ENCODE assay signal across 27 mouse cellular contexts in genomic region chr2:147267901-147268300, GRCm38 (mm10).
DNase-seq lines count a peak whose midpoint lies in the region; ATAC-seq and TF ChIP-seq lines count a peak whose summit lies in the region.
"Had no signal": no experiment of that assay in that cellular context is flagged by ENCODE, and none has a peak within 500 bp of the region (broad histone marks: within the 10 kb centered on the region; RNA-seq: fewer than 3 reads in every experiment).

No protein-coding gene starts in this region.

- H3K4me1 ChIP-seq in forebrain, embryonic 14.5 days (ENCODE audit: control insufficient read depth, insufficient read depth, low read length) = no peaks in the 10 kb centered on the region
- H3K4me1 ChIP-seq in forebrain, postnatal 0 days (ENCODE audit: insufficient read depth) = no peaks in the 10 kb centered on the region
- no peaks in the 10 kb centered on the region for H3K4me1 ChIP-seq in midbrain, embryonic 11.5 days (ENCODE audit: control insufficient read depth, insufficient read depth, low read length)
- no peaks in the 10 kb centered on the region for H3K4me1 ChIP-seq in midbrain, embryonic 15.5 days
- H3K4me1 ChIP-seq in lung, adult 2 months (ENCODE audit: control insufficient read depth, insufficient read depth, low read length) = no peaks in the 10 kb centered on the region
- H3K4me1 ChIP-seq in stomach, postnatal 0 days (replicated peaks; ENCODE audit: control insufficient read depth, insufficient read depth) = no peaks in the 10 kb centered on the region
- H3K4me1 ChIP-seq: embryonic facial prominence, embryonic 13.5 days; heart, embryonic 10.5 days; heart, embryonic 15.5 days; limb, embryonic 10.5 days; limb, embryonic 15.5 days; lung, embryonic 15.5 days; midbrain, embryonic 12.5 days had no signal

- H3K27me3 ChIP-seq in forebrain, embryonic 14.5 days (replicated peaks; ENCODE audit: control insufficient read depth, insufficient read depth, low read length) = no peaks in the 10 kb centered on the region
- no peaks in the 10 kb centered on the region for H3K27me3 ChIP-seq in forebrain, postnatal 0 days (ENCODE audit: insufficient read depth, low read length)
- H3K27me3 ChIP-seq in midbrain, embryonic 11.5 days (ENCODE audit: control insufficient read depth, insufficient read depth, low read length) = no peaks in the 10 kb centered on the region
- H3K27me3 ChIP-seq in midbrain, embryonic 15.5 days (replicated peaks) = no peaks in the 10 kb centered on the region
- H3K27me3 ChIP-seq in stomach, postnatal 0 days (ENCODE audit: control insufficient read depth, insufficient read depth, low read length) = no peaks in the 10 kb centered on the region
- H3K27me3 ChIP-seq: embryonic facial prominence, embryonic 13.5 days; heart, embryonic 15.5 days; limb, embryonic 15.5 days; lung, embryonic 15.5 days had no signal

- no peak overlapping the region for H3K9ac ChIP-seq in forebrain, embryonic 14.5 days (ENCODE audit: low read length)
- no peak overlapping the region for H3K9ac ChIP-seq in forebrain, postnatal 0 days
- H3K9ac ChIP-seq in midbrain, embryonic 11.5 days (ENCODE audit: low read length) = no peak overlapping the region
- H3K9ac ChIP-seq in midbrain, embryonic 15.5 days = no peak overlapping the region
- no peak overlapping the region for H3K9ac ChIP-seq in stomach, postnatal 0 days (ENCODE audit: low read length)
- H3K9ac ChIP-seq: embryonic facial prominence, embryonic 13.5 days; heart, embryonic 15.5 days; limb, embryonic 15.5 days; liver, embryonic 14.5 days; lung, embryonic 15.5 days; midbrain, embryonic 12.5 days had no signal

- H3K4me2 ChIP-seq in forebrain, embryonic 14.5 days (ENCODE audit: low read length) = no peak overlapping the region
- H3K4me2 ChIP-seq in forebrain, postnatal 0 days (ENCODE audit: low read depth) = no peak overlapping the region
- H3K4me2 ChIP-seq in midbrain, embryonic 11.5 days = no peak overlapping the region
- H3K4me2 ChIP-seq in midbrain, embryonic 15.5 days = no peak overlapping the region
- no peak overlapping the region for H3K4me2 ChIP-seq in stomach, postnatal 0 days (replicated peaks; ENCODE audit: low read depth)
- H3K4me2 ChIP-seq: embryonic facial prominence, embryonic 13.5 days; heart, embryonic 15.5 days; limb, embryonic 15.5 days; lung, embryonic 15.5 days; midbrain, embryonic 12.5 days had no signal

- 53% methylated on average over 5 of the region's 5 CpGs for WGBS in forebrain, embryonic 14.5 days
- WGBS in forebrain, postnatal 0 days = 46% methylated on average over 5 of the region's 5 CpGs
- 84% methylated on average over 5 of the region's 5 CpGs for WGBS in midbrain, embryonic 11.5 days
- WGBS in midbrain, embryonic 15.5 days = 82% methylated on average over 5 of the region's 5 CpGs
- 41% methylated on average over 5 of the region's 5 CpGs for WGBS in lung, adult 2 months
- WGBS in stomach, postnatal 0 days = 61% methylated on average over 5 of the region's 5 CpGs

- TF ChIP-seq EP300 in stomach, postnatal 0 days (optimal IDR thresholded peaks at IDR 0.05) = no peak

- H3K9me3 ChIP-seq in forebrain, embryonic 14.5 days (replicated peaks; ENCODE audit: control insufficient read depth, low read length) = no peaks in the 10 kb centered on the region
- H3K9me3 ChIP-seq in forebrain, postnatal 0 days (ENCODE audit: low read length) = no peaks in the 10 kb centered on the region
- no peaks in the 10 kb centered on the region for H3K9me3 ChIP-seq in midbrain, embryonic 11.5 days (ENCODE audit: control insufficient read depth, low read length)
- no peaks in the 10 kb centered on the region for H3K9me3 ChIP-seq in midbrain, embryonic 15.5 days
- no peaks in the 10 kb centered on the region for H3K9me3 ChIP-seq in stomach, postnatal 0 days (ENCODE audit: control insufficient read depth, low read length)
- H3K9me3 ChIP-seq: embryonic facial prominence, embryonic 13.5 days; heart, embryonic 10.5 days; heart, embryonic 15.5 days; limb, embryonic 10.5 days; limb, embryonic 15.5 days; lung, embryonic 15.5 days; midbrain, embryonic 12.5 days had no signal

- H3K36me3 ChIP-seq in forebrain, embryonic 14.5 days (ENCODE audit: control insufficient read depth, insufficient read depth, low read length) = no peaks in the 10 kb centered on the region
- H3K36me3 ChIP-seq in forebrain, postnatal 0 days (ENCODE audit: insufficient read depth) = no peaks in the 10 kb centered on the region
- H3K36me3 ChIP-seq in midbrain, embryonic 11.5 days (ENCODE audit: control insufficient read depth, insufficient read depth, low read length) = no peaks in the 10 kb centered on the region
- no peaks in the 10 kb centered on the region for H3K36me3 ChIP-seq in midbrain, embryonic 15.5 days (replicated peaks)
- H3K36me3 ChIP-seq in stomach, postnatal 0 days (ENCODE audit: control insufficient read depth, insufficient read depth, low read length) = no peaks in the 10 kb centered on the region
- H3K36me3 ChIP-seq: embryonic facial prominence, embryonic 13.5 days; G1E; heart, embryonic 10.5 days; heart, embryonic 15.5 days; limb, embryonic 10.5 days; limb, embryonic 15.5 days; lung, embryonic 15.5 days; midbrain, embryonic 12.5 days had no signal

- H3K4me3 ChIP-seq in forebrain, embryonic 14.5 days (ENCODE audit: low read depth, low read length) = no peak overlapping the region
- no peak overlapping the region for H3K4me3 ChIP-seq in forebrain, postnatal 0 days (ENCODE audit: low read depth, low read length)
- H3K4me3 ChIP-seq in midbrain, embryonic 11.5 days (ENCODE audit: low read depth, low read length) = no peak overlapping the region
- H3K4me3 ChIP-seq in midbrain, embryonic 15.5 days = no peak overlapping the region
- H3K4me3 ChIP-seq in lung, adult 2 months (replicated peaks; ENCODE audit: extremely low read depth, low read depth, low read length) = no peak overlapping the region
- H3K4me3 ChIP-seq in stomach, postnatal 0 days (ENCODE audit: low read depth, low read length) = no peak overlapping the region
- H3K4me3 ChIP-seq: embryonic facial prominence, embryonic 13.5 days; heart, embryonic 10.5 days; heart, embryonic 15.5 days; limb, embryonic 10.5 days; limb, embryonic 15.5 days; lung, embryonic 15.5 days; midbrain, embryonic 12.5 days had no signal

- H3K27ac ChIP-seq in forebrain, embryonic 14.5 days (ENCODE audit: low read depth, low read length) = no peak overlapping the region
- H3K27ac ChIP-seq in forebrain, postnatal 0 days (ENCODE audit: low read depth, low read length) = no peak overlapping the region
- H3K27ac ChIP-seq in midbrain, embryonic 11.5 days (ENCODE audit: low read depth, low read length) = no peak overlapping the region
- no peak overlapping the region for H3K27ac ChIP-seq in midbrain, embryonic 15.5 days
- no peak overlapping the region for H3K27ac ChIP-seq in stomach, postnatal 0 days (replicated peaks)
- H3K27ac ChIP-seq: embryonic facial prominence, embryonic 13.5 days; heart, embryonic 10.5 days; heart, embryonic 15.5 days; limb, embryonic 10.5 days; limb, embryonic 15.5 days; liver, embryonic 14.5 days; lung, embryonic 15.5 days; midbrain, embryonic 12.5 days had no signal

- ATAC-seq in forebrain, embryonic 14.5 days = peak; percentile 18; the same call in 1 of the 2 replicates
- ATAC-seq in forebrain, postnatal 0 days = no peak; the same call in 1 of the 2 replicates
- ATAC-seq in midbrain, embryonic 11.5 days (ENCODE audit: low FRiP score) = no peak
- no peak for ATAC-seq in midbrain, embryonic 15.5 days (replicated peaks)
- no peak for ATAC-seq in stomach, postnatal 0 days (ENCODE audit: low FRiP score, low TSS enrichment)

- no peak for TF ChIP-seq CTCF in forebrain, postnatal 0 days (IDR thresholded peaks at IDR 0.05; ENCODE audit: low read depth)
- no peak for TF ChIP-seq CTCF in lung, adult 2 months (IDR thresholded peaks at IDR 0.05; ENCODE audit: insufficient read depth, low read length)
- TF ChIP-seq CTCF in stomach, postnatal 0 days (IDR thresholded peaks at IDR 0.05; ENCODE audit: low read depth) = no peak

- TF ChIP-seq POLR2A in lung, adult 2 months (IDR thresholded peaks at IDR 0.05; ENCODE audit: borderline replicate concordance, extremely low read depth, low read depth, low read length) = no peak

- DNase-seq in forebrain, embryonic 14.5 days (ENCODE audit: low spot score) = peak; percentile 18
- no peak for DNase-seq in forebrain, postnatal 0 days
- DNase-seq in midbrain, embryonic 11.5 days (ENCODE audit: low spot score, missing footprints) = peak; percentile 21
- peak; percentile 21 for DNase-seq in lung, adult 2 months
- peak; percentile 54 for DNase-seq in lung, postnatal 36 days
- DNase-seq in stomach, postnatal 0 days (ENCODE audit: low spot score) = no peak
- DNase-seq in cerebellum, postnatal 10 days = no peak
- DNase-seq: adrenal gland, adult 8-10 months; cerebellum, adult 11 months; cerebellum, adult 9-11 months; gastrocnemius, postnatal 14 days; kidney, adult 9 months; kidney, postnatal 10 days; layer of hippocampus, adult 9-11 months; right cerebral cortex, postnatal 14 days; thymus, adult 2 months; thymus, postnatal 36 days had no signal

Comparison
In these comparisons a context has a peak if more than half of its experiments do, and no peak if none do; other contexts are left out.
1. DNase-seq: peak in forebrain, embryonic 14.5 days (single experiment), midbrain, embryonic 11.5 days (single experiment), lung, adult 2 months (single experiment) and lung, postnatal 36 days (single experiment); none in forebrain, postnatal 0 days (single experiment), stomach, postnatal 0 days (single experiment) and cerebellum, postnatal 10 days (0 of 2).